Mouse (Mus musculus) forebrain, postnatal 0 days (tissue): ENCODE measurements around the gene Tecpr1. TPM values are rescaled to one million over a fixed set of nuclear protein-coding genes. Genes with fewer than 3 reads are reported as not detected.

Experiments
- ATAC-seq: fragments of 200-750 bp; cut with Nextera tagmentation; 2 replicates; pipeline ENCODE4 v1.8.0; 2017; ENCODE audit warnings: mild to moderate bottlenecking, moderate library complexity
- DNase-seq: peaks from one replicate; pipeline ENCODE4 v3.0.0-alpha.2; 2015
- H3K27ac ChIP-seq: fragments of 300-500 bp; sonication (generic); 2 replicates; pipeline ENCODE4 v1.5.1; 2014; ENCODE audit warnings: low read depth, mild to moderate bottlenecking, antibody characterized with exemption, low read length, moderate library complexity, mixed read lengths
- H3K27me3 ChIP-seq: fragments of 300-500 bp; sonication (generic); 2 replicates; pipeline ENCODE4 v1.6.1; 2014; ENCODE audit warnings: mild to moderate bottlenecking, low read length, mixed read lengths; ENCODE audit not compliant: insufficient read depth
- H3K36me3 ChIP-seq: fragments of 300-500 bp; sonication (generic); 2 replicates; pipeline ENCODE4 v1.6.1; 2014; ENCODE audit warnings: mild to moderate bottlenecking, moderate library complexity; ENCODE audit not compliant: insufficient read depth
- H3K4me1 ChIP-seq: fragments of 300-500 bp; sonication (generic); 2 replicates; pipeline ENCODE4 v1.6.1; 2014; ENCODE audit warnings: antibody characterized with exemption; ENCODE audit not compliant: insufficient read depth
- H3K4me2 ChIP-seq: fragments of 300-500 bp; sonication (generic); 2 replicates; pipeline ENCODE4 v1.6.1; 2014; ENCODE audit warnings: low read depth, mild to moderate bottlenecking, moderate library complexity
- H3K4me3 ChIP-seq: fragments of 300-500 bp; sonication (generic); 2 replicates; pipeline ENCODE4 v1.5.1; 2014; ENCODE audit warnings: low read depth, low read length, mixed read lengths
- H3K9ac ChIP-seq: fragments of 300-500 bp; sonication (generic); 2 replicates; pipeline ENCODE4 v1.6.1; 2014; ENCODE audit warnings: mild to moderate bottlenecking
- H3K9me3 ChIP-seq: fragments of 300-500 bp; sonication (generic); 2 replicates; pipeline ENCODE4 v1.6.1; 2016; ENCODE audit warnings: low read length
- CTCF ChIP-seq: sonication (generic); IDR thresholded peaks from 2 replicates; pipeline ENCODE4 v1.5.1; 2016; ENCODE audit warnings: antibody characterized with exemption, control low read depth, low read depth
- WGBS: fragments of 180-500 bp; shearing (Covaris S2); extraction: QIAGEN DNeasy Blood & Tissue Kit; methylation state at CpG from one replicate; pipeline ENCODE4 v1.1.7; 2014; 5-methylcytosine and 5-hydroxymethylcytosine counted together
- polyA plus RNA-seq: library from polyadenylated mRNA; unstranded; fragments of >200 nt; fragmentation: Nextera tagmentation; extraction: Ambion mirVana; gene quantifications from 2 replicates; pipeline ENCODE4 v1.2.1, GENCODE M21; 2015
- total RNA-seq: library from RNA; depleted of rRNA; stranded (reverse); fragments of >200 nt; gene quantifications from 2 replicates; pipeline ENCODE4 v1.2.3, GENCODE M21; 2014

The Tecpr1 gene
- total and polyA plus RNA-seq, 2 experiments from 2014 or later = 32.7 to 57.7 TPM

GRCm38 (mm10) chr5:144189950-144190583, 33.3 kb downstream of the Tecpr1 start, which contains the start of gene Bhlha15:
Gene Bhlha15, plus strand, starts transcription at chr5:144190286.
- Histone ChIP-seq H3K9ac (0 out of 2 replicates have a peak within 1 kb of the TSS, but pooled peaks have one; percentile 4), H3K27ac (no peak within 1 kb of the TSS), H3K4me3 (no peak within 1 kb of the TSS), H3K9me3 (no peaks in the 10 kb centered on the region), H3K27me3 (no peaks in the 10 kb centered on the region), H3K36me3 (peaks cover 20% of the 10 kb centered on the region), H3K4me2 (peak within 1 kb of the TSS; percentile 29), H3K4me1 (0 out of 2 replicates have a peak, but pooled peaks cover 4% of the 10 kb centered on the region)
- WGBS = 6% methylated on average over 25 of the region's 26 CpGs
- DNase-seq (no peak), ATAC-seq (peak; percentile 48; the same call in 1 of the 2 replicates)
- TF ChIP-seq CTCF = no peak

GRCm38 (mm10) chr5:144189327-144189726, 34.1 kb downstream of the Tecpr1 start:
- H3K27ac ChIP-seq = no peak overlapping the region
- ATAC-seq (no peak), DNase-seq (no peak)
- WGBS = 82% methylated on average over 7 of the region's 7 CpGs
- H3K27me3 ChIP-seq = no peaks in the 10 kb centered on the region
- H3K4me2 ChIP-seq = no peak overlapping the region
- no peaks in the 10 kb centered on the region for H3K9me3 ChIP-seq
- no peak overlapping the region for H3K9ac ChIP-seq
- H3K36me3 ChIP-seq = peaks cover 26% of the 10 kb centered on the region
- no peak overlapping the region for H3K4me3 ChIP-seq
- H3K4me1 ChIP-seq = 0 out of 2 replicates have a peak, but pooled peaks cover 4% of the 10 kb centered on the region
- TF ChIP-seq CTCF = no peak

GRCm38 (mm10) chr5:144188422-144188821, 35.0 kb downstream of the Tecpr1 start:
- no peak overlapping the region for H3K4me3 ChIP-seq
- H3K9ac ChIP-seq = no peak overlapping the region
- no peak for TF ChIP-seq CTCF
- H3K4me2 ChIP-seq = no peak overlapping the region
- H3K27me3 ChIP-seq = no peaks in the 10 kb centered on the region
- no peaks in the 10 kb centered on the region for H3K9me3 ChIP-seq
- ATAC-seq = no peak
- 0 out of 2 replicates have a peak, but pooled peaks cover 4% of the 10 kb centered on the region for H3K4me1 ChIP-seq
- 86% methylated on average over 6 of the region's 6 CpGs for WGBS
- H3K36me3 ChIP-seq = peaks cover 33% of the 10 kb centered on the region
- no peak overlapping the region for H3K27ac ChIP-seq
- DNase-seq = no peak

GRCm38 (mm10) chr5:144184350-144185045, 38.9 kb downstream of the Tecpr1 start:
- Histone ChIP-seq H3K27me3 (no peaks in the 10 kb centered on the region), H3K9ac (no peak overlapping the region), H3K27ac (no peak overlapping the region), H3K4me3 (no peak overlapping the region), H3K36me3 (peaks cover 50% of the 10 kb centered on the region), H3K9me3 (no peaks in the 10 kb centered on the region), H3K4me1 (no peaks in the 10 kb centered on the region), H3K4me2 (no peak overlapping the region)
- no peak for DNase-seq
- TF ChIP-seq CTCF = no peak
- WGBS = 91% methylated on average over 21 of the region's 21 CpGs
- no peak for ATAC-seq

- ATAC-seq = no peak
- WGBS = 88% methylated on average over 7 of the region's 7 CpGs
- no peak overlapping the region for H3K27ac ChIP-seq
These were observed 39.6 kb downstream of the Tecpr1 start for GRCm38 (mm10) chr5:144183647-144184335.

GRCm38 (mm10) chr5:144183248-144183559, 40.2 kb downstream of the Tecpr1 start:
- Histone ChIP-seq H3K4me3 (no peak overlapping the region), H3K27me3 (no peaks in the 10 kb centered on the region), H3K9ac (no peak overlapping the region), H3K9me3 (no peaks in the 10 kb centered on the region), H3K4me2 (no peak overlapping the region), H3K36me3 (peaks cover 56% of the 10 kb centered on the region), H3K27ac (no peak overlapping the region), H3K4me1 (no peaks in the 10 kb centered on the region)
- ATAC-seq (no peak), DNase-seq (no peak)
- no peak for TF ChIP-seq CTCF
- 86% methylated on average over 8 of the region's 8 CpGs for WGBS

More at GRCm38 (mm10) chr5:144183647-144184335, 39.6 kb downstream of the Tecpr1 start:
- Histone ChIP-seq H3K4me3 (no peak overlapping the region), H3K4me2 (no peak overlapping the region), H3K9ac (no peak overlapping the region), H3K9me3 (no peaks in the 10 kb centered on the region), H3K36me3 (peaks cover 56% of the 10 kb centered on the region), H3K4me1 (no peaks in the 10 kb centered on the region), H3K27me3 (no peaks in the 10 kb centered on the region)
- no peak for TF ChIP-seq CTCF
- DNase-seq = no peak
